Mouse (Mus musculus) cerebellum, adult 9-10 months (tissue): Measurements from ENCODE around the gene Nqo2.

Experiments used
- DNase-seq: peaks from one replicate; pipeline ENCODE4 v3.0.0; 2022

The Nqo2 gene

DNA sequence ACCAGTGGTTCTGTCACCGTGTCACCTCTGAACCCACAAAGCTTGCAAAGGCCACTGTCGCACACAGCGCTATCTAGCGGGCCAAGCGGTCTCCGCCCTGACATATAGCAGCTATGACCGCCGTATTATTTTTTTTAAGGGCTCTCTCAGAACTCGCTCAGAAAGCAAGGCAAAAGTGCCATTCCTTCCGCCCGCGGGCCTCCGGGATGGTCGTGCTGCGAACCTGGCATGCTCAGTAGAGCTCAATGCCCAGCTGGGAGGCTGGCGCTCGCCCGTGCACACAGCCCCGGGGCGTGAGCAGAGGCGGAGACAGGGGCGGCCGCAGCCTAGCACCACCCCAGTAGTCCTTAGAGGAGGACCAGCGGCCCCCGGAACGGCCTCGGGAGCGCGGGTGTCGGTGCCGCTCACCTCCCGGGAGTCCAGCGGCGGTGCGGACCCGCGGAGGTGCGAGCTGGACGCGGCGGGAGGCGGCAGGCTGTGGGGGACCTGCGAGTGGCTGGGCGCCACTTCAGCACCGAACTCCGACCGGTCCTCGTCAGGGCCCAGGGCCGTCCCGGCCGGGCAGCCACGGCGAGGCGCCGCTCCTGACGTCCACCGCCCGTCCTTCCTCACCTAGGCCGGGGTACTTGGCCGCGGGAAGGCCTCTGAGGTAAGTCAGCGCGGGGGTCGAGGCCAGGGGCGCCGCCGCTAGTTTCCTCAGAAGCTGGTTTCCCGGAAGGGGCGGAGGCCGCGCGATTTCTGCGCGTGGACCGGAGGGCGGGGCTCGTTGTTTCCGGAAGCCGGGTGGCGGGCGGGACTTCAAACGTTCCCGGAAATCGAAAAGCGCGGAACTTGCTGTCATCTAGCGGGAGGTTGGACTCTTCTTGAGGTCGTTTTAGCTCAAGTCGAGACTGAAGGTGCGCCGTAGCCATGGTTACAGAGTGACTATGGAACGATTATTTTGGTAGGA, 37.8 kb downstream of the Nqo2 start, which contains the start of the genes Ripk1 and Serpinb6a:
Ripk1 (plus strand) TSS at position 306 of the 949 bp plus-strand sequence.
Serpinb6a (minus strand) TSS at position 737 of the 949 bp plus-strand sequence.
- peak; percentile 87 for DNase-seq

DNA sequence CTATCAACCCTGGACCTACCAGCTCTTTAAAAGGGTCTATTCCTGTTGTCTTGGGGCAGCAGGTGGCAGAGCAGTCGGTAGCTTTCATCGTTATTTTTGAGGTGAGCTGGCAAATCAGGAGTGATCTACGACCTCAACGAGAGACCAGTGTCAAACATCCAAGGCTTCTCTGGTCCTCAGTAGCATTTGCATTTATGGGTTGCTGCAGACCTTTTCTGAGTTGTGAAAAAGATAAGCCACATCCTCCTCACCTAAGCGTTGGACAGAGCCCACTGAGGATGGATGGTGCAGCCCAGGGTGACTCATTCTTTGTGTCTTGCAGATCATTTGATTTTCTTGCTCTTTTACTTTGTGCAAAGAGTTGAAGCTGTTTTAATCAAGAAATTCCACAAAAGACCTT, 38.6 kb downstream of the Nqo2 start:
- DNase-seq, result no peak

DNA sequence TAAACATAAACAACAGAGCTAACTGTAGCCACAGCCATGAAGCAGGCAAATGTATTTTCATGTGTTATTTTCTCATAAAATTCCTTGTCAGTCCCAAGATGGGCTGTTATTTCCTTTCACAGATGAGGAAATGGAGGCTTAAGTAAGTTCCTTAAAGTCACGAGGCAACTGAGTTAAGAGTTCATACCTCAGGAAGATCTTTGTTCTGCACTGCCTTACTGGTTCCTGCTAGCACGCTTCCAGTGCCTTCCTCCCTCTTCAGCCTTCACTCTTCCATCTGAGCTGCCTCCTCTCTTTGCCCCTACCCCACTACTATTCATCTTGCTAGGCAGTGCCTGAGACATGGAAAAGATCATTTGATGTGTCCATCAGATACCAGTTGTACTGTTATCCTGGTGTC, 42.7 kb downstream of the Nqo2 start:
- no peak for DNase-seq

DNA sequence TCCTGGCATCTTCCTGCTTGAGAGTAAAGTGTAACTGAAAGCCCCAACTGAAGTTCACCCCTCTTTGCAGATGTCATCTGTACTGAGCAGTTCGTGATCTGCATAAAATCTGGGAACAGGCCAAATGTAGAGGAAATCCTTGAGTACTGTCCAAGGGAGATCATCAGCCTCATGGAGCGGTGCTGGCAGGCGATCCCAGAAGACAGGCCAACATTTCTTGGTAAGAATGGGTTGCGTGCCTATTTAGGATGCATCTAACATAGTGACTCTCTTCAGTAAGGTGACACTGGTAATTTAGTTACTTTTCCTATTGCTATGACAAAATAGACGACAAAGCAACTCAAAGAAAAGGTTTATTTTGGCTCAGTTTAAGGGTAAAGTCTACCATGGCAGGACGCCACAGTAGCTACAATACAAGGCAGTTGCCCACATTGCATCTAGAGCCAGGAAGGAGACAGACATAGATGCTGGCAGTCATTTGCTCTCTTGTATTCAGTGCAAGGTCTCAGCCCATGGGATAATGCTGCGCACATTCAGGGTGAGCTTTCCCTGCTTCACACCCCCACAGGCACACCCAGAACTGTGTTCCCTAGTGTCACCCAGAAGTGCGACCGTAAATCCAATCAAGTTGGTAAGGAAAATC, 52.6 kb downstream of the Nqo2 start:
- DNase-seq, result peak; percentile 57

DNA sequence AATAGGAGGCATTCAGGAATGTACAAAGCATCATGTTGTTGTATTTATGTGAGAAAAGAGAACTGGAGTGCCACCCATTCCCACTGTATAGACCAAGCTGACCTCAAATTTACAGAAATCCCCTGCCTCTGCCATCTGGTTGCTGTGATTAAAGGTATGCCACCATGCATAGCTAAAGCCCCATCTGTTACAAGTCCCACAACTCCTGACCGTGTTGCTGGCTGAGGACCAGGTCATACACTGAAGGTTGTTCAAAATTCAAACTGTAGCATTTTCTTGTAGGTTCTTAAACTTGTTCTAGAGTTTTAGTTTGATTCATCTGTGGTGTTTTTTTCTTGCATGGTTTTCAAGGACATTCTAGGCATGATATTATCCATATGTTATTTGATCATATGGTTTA, 54.0 kb downstream of the Nqo2 start:
- DNase-seq, result no peak

DNA sequence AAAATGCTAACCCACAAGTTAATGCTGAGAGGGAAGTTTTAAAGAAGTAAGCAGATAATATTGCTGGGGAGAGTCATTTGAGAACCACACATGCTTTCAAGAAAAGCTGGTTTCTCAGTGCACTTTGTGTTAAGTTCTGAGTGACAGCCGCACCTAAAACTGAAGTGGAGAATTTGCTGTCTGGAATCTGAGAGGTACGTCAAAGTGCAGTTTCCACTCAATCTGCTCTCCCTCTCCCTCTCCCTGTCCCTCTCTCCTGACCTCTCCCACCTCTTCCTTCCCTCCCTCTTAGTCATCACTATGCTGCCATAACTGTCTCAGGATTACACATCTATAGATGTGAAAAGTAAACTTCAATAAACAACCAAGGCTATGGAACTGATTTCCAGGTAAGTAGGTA, 57.5 kb downstream of the Nqo2 start:
- DNase-seq, result no peak

DNA sequence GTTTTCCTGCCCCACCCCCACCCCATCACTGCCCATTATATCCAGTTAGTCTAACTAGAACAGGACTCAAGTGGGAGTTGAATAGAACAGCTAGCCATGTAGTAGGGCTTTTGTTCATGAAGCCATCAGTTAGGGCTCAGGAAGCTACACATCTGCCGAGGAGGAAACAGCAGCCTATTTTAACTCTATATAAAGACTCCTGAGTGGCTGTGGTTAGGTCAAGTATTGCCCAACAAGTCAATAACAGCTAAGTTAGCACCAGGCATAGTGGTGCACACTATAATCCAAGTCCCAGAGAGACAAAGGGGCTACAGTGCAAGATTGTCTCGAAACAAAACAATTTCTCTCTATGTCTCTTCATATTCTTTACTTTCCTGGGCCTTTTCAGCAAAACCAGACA, 67.6 kb downstream of the Nqo2 start:
- DNase-seq, result no peak

DNA sequence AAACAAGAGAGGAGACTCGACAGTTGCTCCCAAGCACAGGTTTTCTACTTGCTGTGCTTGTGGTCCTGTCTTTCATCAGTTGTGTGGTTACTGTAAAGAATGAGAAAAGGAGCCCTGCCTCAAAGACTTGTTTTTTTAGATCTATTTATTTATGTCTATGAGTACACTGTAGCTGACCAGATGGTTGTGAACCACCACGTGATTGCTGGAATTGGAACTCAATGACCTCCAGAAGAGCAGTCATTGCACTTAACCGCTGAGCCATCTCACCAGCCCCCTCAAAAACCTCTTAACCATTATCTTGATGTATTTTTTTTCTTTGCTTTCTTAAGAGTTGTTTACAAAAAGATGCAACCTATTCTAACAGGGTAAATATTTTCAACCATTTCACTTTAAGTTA, 70.9 kb downstream of the Nqo2 start:
- DNase-seq, result peak; percentile 45

DNA sequence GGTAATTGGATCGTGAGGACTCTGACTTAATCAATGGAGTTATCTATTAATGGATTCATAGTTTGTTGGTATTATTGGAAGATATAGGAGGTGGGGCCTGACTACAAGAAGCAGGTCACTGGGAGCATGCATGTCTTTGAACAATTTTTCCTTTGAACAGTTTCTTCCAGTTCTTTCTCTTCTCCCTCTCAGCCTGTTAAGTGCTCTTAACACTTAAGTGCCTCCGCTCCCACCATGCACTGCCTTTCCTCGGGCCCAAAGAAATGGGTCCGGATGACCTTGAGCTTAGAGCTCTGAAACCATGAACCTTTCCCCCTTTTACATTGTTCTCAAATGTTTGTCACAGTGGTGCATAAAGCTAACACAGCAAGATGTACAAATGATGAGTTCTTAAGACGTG, 72.2 kb downstream of the Nqo2 start:
- DNase-seq, result no peak

DNA sequence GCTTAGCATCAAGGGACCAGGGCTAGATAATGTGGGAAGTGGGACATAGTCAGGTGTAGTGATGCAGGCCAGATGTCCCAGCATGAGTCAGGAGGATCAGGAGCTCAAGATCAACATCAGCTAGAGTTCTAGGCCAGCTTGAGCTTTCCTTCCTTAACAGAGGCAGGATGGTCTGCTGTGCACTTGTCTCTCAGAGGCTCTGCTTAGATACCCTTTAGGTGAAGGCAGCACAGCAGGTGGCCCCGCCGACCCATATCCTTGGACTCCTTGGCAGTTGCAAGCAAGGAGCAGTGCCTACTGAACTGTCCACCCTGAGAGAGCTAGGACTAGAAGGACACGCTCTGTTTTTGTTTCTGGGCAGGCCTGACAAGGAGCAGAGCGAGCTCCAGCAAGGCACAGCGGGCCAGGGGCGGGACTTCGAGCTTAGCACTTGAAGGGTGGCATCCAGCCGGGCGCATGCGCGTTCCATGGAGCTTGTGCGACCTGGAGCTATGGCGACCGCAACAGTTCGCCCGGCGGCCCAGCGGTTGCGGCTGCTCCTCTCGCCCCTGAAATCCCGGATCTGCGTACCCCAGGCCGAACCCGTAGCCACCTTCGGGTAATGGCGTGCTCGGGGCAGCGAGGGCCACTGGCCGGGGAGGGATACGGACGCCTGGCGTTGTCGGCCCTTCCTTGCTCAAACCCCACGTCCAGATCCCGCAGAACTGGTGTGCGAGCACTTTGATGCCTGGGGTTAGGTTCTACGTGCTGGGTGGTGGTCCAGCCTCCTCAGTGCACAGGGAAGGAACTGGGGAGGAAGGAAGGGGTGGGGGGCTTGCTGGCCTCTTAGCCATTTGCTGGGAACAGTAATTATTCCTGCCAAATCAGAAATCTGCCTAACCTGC, 72.9 kb downstream of the Nqo2 start, which contains the start of gene Bphl:
Bphl (plus strand) TSS at position 426 of the 884 bp plus-strand sequence.
- peak; percentile 95 for DNase-seq

DNA sequence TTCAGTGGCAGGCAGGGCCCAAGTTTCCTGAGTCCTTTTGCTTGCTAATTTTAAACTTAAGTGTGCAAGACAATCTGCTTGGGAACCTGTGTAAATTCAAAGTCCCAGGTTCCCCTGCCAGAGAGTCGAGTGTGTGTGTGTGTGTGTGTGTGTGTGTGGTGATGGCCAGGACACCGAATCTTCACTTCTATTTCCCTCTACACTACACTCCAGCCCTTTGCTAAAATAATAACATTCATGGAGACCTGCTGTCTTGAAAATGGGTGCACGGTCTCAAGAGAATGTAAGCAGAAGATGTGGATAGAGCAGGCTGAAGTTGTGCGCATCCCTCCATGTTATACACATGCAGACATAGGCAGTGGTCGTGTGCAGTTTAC, 73.6 kb downstream of the Nqo2 start:
- no peak for DNase-seq
